29 mouse cellular contexts compared by ENCODE assay signal in genomic region chr1:170164053-170164614, GRCm38 (mm10). TPM values are rescaled to one million over a fixed set of nuclear protein-coding genes. Genes with fewer than 3 reads are reported as not detected.
DNase-seq lines count a peak whose midpoint lies in the region; ATAC-seq and TF ChIP-seq lines count a peak whose summit lies in the region.
"Had no signal": no experiment of that assay in that cellular context is flagged by ENCODE, and none has a peak within 500 bp of the region (broad histone marks: within the 10 kb centered on the region; RNA-seq: fewer than 3 reads in every experiment).

No protein-coding gene starts in this region.

- WGBS in intestine, embryonic 16.5 days, result 80% methylated on average over 2 of the region's 2 CpGs
- WGBS in intestine, embryonic 15.5 days, result 68% methylated on average over 2 of the region's 2 CpGs
- 58% methylated on average over 2 of the region's 2 CpGs for WGBS in liver, postnatal 0 days (ENCODE audit: insufficient replicate concordance)
- WGBS in liver, embryonic 12.5 days (ENCODE audit: insufficient replicate concordance), result 69% methylated on average over 2 of the region's 2 CpGs
- WGBS in small intestine, adult 2 months, result 15% methylated on average over 2 of the region's 2 CpGs
- WGBS in forebrain, embryonic 13.5 days, result 85% methylated on average over 2 of the region's 2 CpGs

- no peak overlapping the region for H3K9ac ChIP-seq in intestine, embryonic 16.5 days (ENCODE audit: low read depth, low read length)
- H3K9ac ChIP-seq in intestine, embryonic 15.5 days, result no peak overlapping the region
- H3K9ac ChIP-seq in liver, postnatal 0 days (replicated peaks), result no peak overlapping the region
- no peak overlapping the region for H3K9ac ChIP-seq in liver, embryonic 12.5 days
- no peak overlapping the region for H3K9ac ChIP-seq in forebrain, embryonic 13.5 days
- H3K9ac ChIP-seq: embryonic facial prominence, embryonic 15.5 days; forebrain, embryonic 12.5 days; heart, embryonic 12.5 days; hindbrain, embryonic 15.5 days; liver, embryonic 13.5 days; lung, embryonic 15.5 days; midbrain, embryonic 13.5 days had no signal

- H3K36me3 ChIP-seq in intestine, embryonic 16.5 days (ENCODE audit: control insufficient read depth, insufficient read depth, low read length), result peaks cover 3% of the 10 kb centered on the region; the same call in 1 of the 2 replicates
- peaks cover 5% of the 10 kb centered on the region; the same call in 1 of the 2 replicates for H3K36me3 ChIP-seq in intestine, embryonic 15.5 days
- peaks cover 22% of the 10 kb centered on the region for H3K36me3 ChIP-seq in liver, postnatal 0 days (replicated peaks; ENCODE audit: insufficient read depth, low read length)
- peaks cover 60% of the 10 kb centered on the region for H3K36me3 ChIP-seq in liver, embryonic 12.5 days
- H3K36me3 ChIP-seq in small intestine, adult 2 months (ENCODE audit: control insufficient read depth, insufficient read depth, low read length), result peaks cover 37% of the 10 kb centered on the region
- H3K36me3 ChIP-seq in forebrain, embryonic 13.5 days (ENCODE audit: poor library complexity, severe bottlenecking), result peaks cover 23% of the 10 kb centered on the region

- H3K4me1 ChIP-seq in intestine, embryonic 16.5 days (ENCODE audit: control insufficient read depth, insufficient read depth, low read length), result 0 out of 2 replicates have a peak, but pooled peaks cover 4% of the 10 kb centered on the region
- H3K4me1 ChIP-seq in intestine, embryonic 15.5 days (replicated peaks), result 0 out of 2 replicates have a peak, but pooled peaks cover 4% of the 10 kb centered on the region
- peaks cover 10% of the 10 kb centered on the region for H3K4me1 ChIP-seq in liver, postnatal 0 days (ENCODE audit: insufficient read depth)
- H3K4me1 ChIP-seq in liver, embryonic 12.5 days, result peaks cover 17% of the 10 kb centered on the region
- peaks cover 23% of the 10 kb centered on the region; the same call in 1 of the 2 replicates for H3K4me1 ChIP-seq in small intestine, adult 2 months (ENCODE audit: control insufficient read depth, insufficient read depth, insufficient read length, low read length)
- H3K4me1 ChIP-seq in forebrain, embryonic 13.5 days, result 0 out of 2 replicates have a peak, but pooled peaks cover 4% of the 10 kb centered on the region
- H3K4me1 ChIP-seq: embryonic facial prominence, embryonic 15.5 days; forebrain, embryonic 12.5 days; lung, embryonic 15.5 days had no signal

- no peak for TF ChIP-seq CTCF in liver, postnatal 0 days (IDR thresholded peaks at IDR 0.05; ENCODE audit: low read depth)
- no peak for TF ChIP-seq CTCF in Patski (IDR thresholded peaks at IDR 0.05)
- no peak for TF ChIP-seq CTCF in small intestine, adult 2 months (IDR thresholded peaks at IDR 0.05; ENCODE audit: extremely low read depth, insufficient read length, insufficient replicate concordance, low read depth, low read length)

- H3K27ac ChIP-seq in intestine, embryonic 16.5 days (ENCODE audit: low read length), result 0 out of 2 replicates have a peak overlapping the region, but pooled peaks have one; percentile 4
- H3K27ac ChIP-seq in intestine, embryonic 15.5 days, result no peak overlapping the region
- peak overlapping the region; percentile 26; the same call in 1 of the 2 replicates for H3K27ac ChIP-seq in liver, postnatal 0 days (ENCODE audit: low read depth)
- no peak overlapping the region for H3K27ac ChIP-seq in liver, embryonic 12.5 days
- peak overlapping the region; percentile 79 for H3K27ac ChIP-seq in small intestine, adult 2 months (ENCODE audit: insufficient read depth, low read depth, low read length)
- no peak overlapping the region for H3K27ac ChIP-seq in forebrain, embryonic 13.5 days
- H3K27ac ChIP-seq: embryonic facial prominence, embryonic 10.5 days; embryonic facial prominence, embryonic 15.5 days; forebrain, embryonic 12.5 days; hindbrain, embryonic 15.5 days; layer of hippocampus, adult 2 months; liver, embryonic 13.5 days; lung, embryonic 15.5 days; midbrain, embryonic 13.5 days had no signal

- no peak for DNase-seq in liver, postnatal 0 days
- DNase-seq in Patski (ENCODE audit: low read depth, low spot score), result no peak
- no peak for DNase-seq in cerebellum, postnatal 25 days
- DNase-seq: adrenal gland, adult 2 months; adrenal gland, postnatal 36 days; cerebellum, adult 2 months; cerebellum, postnatal 14 days; gastrocnemius, postnatal 36 days; liver, embryonic 13.5 days; lung, postnatal 4 days; retina, postnatal 1 day; right cerebral cortex, postnatal 14 days; thymus, adult 2 months; thymus, postnatal 36 days had no signal

- TF ChIP-seq EP300 in liver, postnatal 0 days (IDR thresholded peaks at IDR 0.05; ENCODE audit: low read depth), result no peak

- no peaks in the 10 kb centered on the region for H3K27me3 ChIP-seq in intestine, embryonic 16.5 days (replicated peaks; ENCODE audit: control insufficient read depth, insufficient read depth, low read length)
- no peaks in the 10 kb centered on the region for H3K27me3 ChIP-seq in intestine, embryonic 15.5 days (replicated peaks)
- no peaks in the 10 kb centered on the region for H3K27me3 ChIP-seq in liver, postnatal 0 days (ENCODE audit: insufficient read depth, low read length)
- no peaks in the 10 kb centered on the region for H3K27me3 ChIP-seq in liver, embryonic 12.5 days (replicated peaks)
- H3K27me3 ChIP-seq in Patski, result no peaks in the 10 kb centered on the region
- no peaks in the 10 kb centered on the region for H3K27me3 ChIP-seq in small intestine, adult 2 months (ENCODE audit: control insufficient read depth, insufficient read depth, low read length)
- H3K27me3 ChIP-seq in forebrain, embryonic 13.5 days, result no peaks in the 10 kb centered on the region
- H3K27me3 ChIP-seq: embryonic facial prominence, embryonic 15.5 days; forebrain, embryonic 12.5 days; heart, embryonic 12.5 days; hindbrain, embryonic 15.5 days; liver, embryonic 13.5 days; lung, embryonic 15.5 days; megakaryocyte, embryonic 14.5 days; midbrain, embryonic 13.5 days had no signal

- H3K4me3 ChIP-seq in intestine, embryonic 16.5 days (ENCODE audit: low read length), result no peak overlapping the region
- H3K4me3 ChIP-seq in intestine, embryonic 15.5 days (replicated peaks), result no peak overlapping the region
- H3K4me3 ChIP-seq in liver, postnatal 0 days (ENCODE audit: low read depth, low read length), result no peak overlapping the region
- H3K4me3 ChIP-seq in liver, embryonic 12.5 days, result no peak overlapping the region
- H3K4me3 ChIP-seq in small intestine, adult 2 months (ENCODE audit: low read depth, low read length), result no peak overlapping the region
- no peak overlapping the region for H3K4me3 ChIP-seq in forebrain, embryonic 13.5 days
- H3K4me3 ChIP-seq: embryonic facial prominence, embryonic 10.5 days; embryonic facial prominence, embryonic 15.5 days; forebrain, embryonic 12.5 days; heart, embryonic 12.5 days; hindbrain, embryonic 15.5 days; layer of hippocampus, adult 2 months; liver, embryonic 13.5 days; lung, embryonic 15.5 days; megakaryocyte, embryonic 14.5 days; midbrain, embryonic 13.5 days had no signal

- no peak overlapping the region for H3K4me2 ChIP-seq in intestine, embryonic 16.5 days (ENCODE audit: low read depth, low read length)
- no peak overlapping the region for H3K4me2 ChIP-seq in intestine, embryonic 15.5 days (replicated peaks)
- no peak overlapping the region for H3K4me2 ChIP-seq in liver, postnatal 0 days (ENCODE audit: low read depth, low read length)
- H3K4me2 ChIP-seq in liver, embryonic 12.5 days, result no peak overlapping the region
- H3K4me2 ChIP-seq in forebrain, embryonic 13.5 days, result no peak overlapping the region
- H3K4me2 ChIP-seq: embryonic facial prominence, embryonic 15.5 days; forebrain, embryonic 12.5 days; heart, embryonic 12.5 days; hindbrain, embryonic 15.5 days; liver, embryonic 13.5 days; lung, embryonic 15.5 days; midbrain, embryonic 13.5 days had no signal

- in situ Hi-C loops in Patski (cut with MboI; ENCODE audit: low pct_unique_long_range_greater_than_20kb), result no loop called here

- H3K9me3 ChIP-seq in intestine, embryonic 16.5 days (ENCODE audit: control insufficient read depth, low read length), result no peaks in the 10 kb centered on the region
- no peaks in the 10 kb centered on the region for H3K9me3 ChIP-seq in intestine, embryonic 15.5 days
- no peaks in the 10 kb centered on the region for H3K9me3 ChIP-seq in liver, postnatal 0 days (ENCODE audit: low read length)
- H3K9me3 ChIP-seq in liver, embryonic 12.5 days (replicated peaks), result no peaks in the 10 kb centered on the region
- H3K9me3 ChIP-seq in forebrain, embryonic 13.5 days (replicated peaks), result no peaks in the 10 kb centered on the region
- H3K9me3 ChIP-seq: embryonic facial prominence, embryonic 10.5 days; embryonic facial prominence, embryonic 15.5 days; forebrain, embryonic 12.5 days; heart, embryonic 12.5 days; hindbrain, embryonic 15.5 days; liver, embryonic 13.5 days; lung, embryonic 15.5 days; megakaryocyte, embryonic 14.5 days; midbrain, embryonic 13.5 days had no signal

- POLR2A ChIA-PET in Patski (lab: Charles Lee), result no interaction called here

- no peak for ATAC-seq in intestine, embryonic 16.5 days
- no peak for ATAC-seq in intestine, embryonic 15.5 days
- ATAC-seq in liver, postnatal 0 days, result 0 out of 2 replicates have a peak, but pooled peaks have one; percentile 8
- no peak for ATAC-seq in liver, embryonic 12.5 days
- peak; percentile 93 for ATAC-seq in Patski
- ATAC-seq in forebrain, embryonic 13.5 days, result no peak
- ATAC-seq: inflammation-experienced regulatory T-cells, adult 6 months; midbrain, embryonic 13.5 days had no signal

- no peak for TF ChIP-seq POLR2A in small intestine, adult 2 months (IDR thresholded peaks at IDR 0.05; ENCODE audit: low read depth, low read length)

- CTCF ChIA-PET in Patski (lab: Charles Lee), result interaction anchor here (1.0 to 3.0 kb wide), 2 partner anchors 9 to 14 kb away, joined by 4 to 7 read pairs; no protein-coding TSS in a partner anchor

RNA-seq across cellular contexts. Expression of gene Uap1, which starts 10.6 kb away (rescaled TPM):
- polyA plus RNA-seq in intestine, embryonic 16.5 days (2015; fragmentation: Nextera tagmentation; extraction: Ambion mirVana), result 46.5 and 46.9 TPM in 2 replicates
- polyA plus RNA-seq in intestine, embryonic 15.5 days (2015; fragmentation: Nextera tagmentation; extraction: Ambion mirVana), result 52.4 and 54.5 TPM in 2 replicates
- 19.6 and 22.3 TPM in 2 replicates for polyA plus RNA-seq in liver, postnatal 0 days (2015; fragmentation: Nextera tagmentation; extraction: Ambion mirVana)
- polyA plus RNA-seq in liver, embryonic 12.5 days (2016; fragmentation: Nextera tagmentation; extraction: Ambion mirVana), result 40.3 and 43.1 TPM in 2 replicates
- 75.2 TPM for polyA plus RNA-seq in Patski (2021)
- 4.8 and 15.1 TPM in 2 replicates for polyA plus RNA-seq in small intestine, adult 2 months (2012; rRNA removed)
- 51.6 and 52.4 TPM in 2 replicates for polyA plus RNA-seq in forebrain, embryonic 13.5 days (2015; fragmentation: Nextera tagmentation; extraction: Ambion mirVana)

RNA-seq across cellular contexts. Expression of gene Uhmk1, which starts 51.1 kb away (rescaled TPM):
- polyA plus RNA-seq in intestine, embryonic 16.5 days (2015; fragmentation: Nextera tagmentation; extraction: Ambion mirVana), result 5.7 and 7.1 TPM in 2 replicates
- polyA plus RNA-seq in intestine, embryonic 15.5 days (2015; fragmentation: Nextera tagmentation; extraction: Ambion mirVana), result 7.9 TPM in 2 replicates
- 3.3 and 3.4 TPM in 2 replicates for polyA plus RNA-seq in liver, postnatal 0 days (2015; fragmentation: Nextera tagmentation; extraction: Ambion mirVana)
- 12.1 and 13.5 TPM in 2 replicates for polyA plus RNA-seq in liver, embryonic 12.5 days (2016; fragmentation: Nextera tagmentation; extraction: Ambion mirVana)
- 47.4 TPM for polyA plus RNA-seq in Patski (2021)
- 2.1 and 4.5 TPM in 2 replicates for polyA plus RNA-seq in small intestine, adult 2 months (2012; rRNA removed)
- 6.1 and 6.9 TPM in 2 replicates for polyA plus RNA-seq in forebrain, embryonic 13.5 days (2015; fragmentation: Nextera tagmentation; extraction: Ambion mirVana)

RNA-seq across cellular contexts. Expression of gene Ddr2, which starts 53.6 kb away (rescaled TPM):
- 31.9 and 34.8 TPM in 2 replicates for polyA plus RNA-seq in intestine, embryonic 16.5 days (2015; fragmentation: Nextera tagmentation; extraction: Ambion mirVana)
- polyA plus RNA-seq in intestine, embryonic 15.5 days (2015; fragmentation: Nextera tagmentation; extraction: Ambion mirVana), result 36.2 and 38.6 TPM in 2 replicates
- polyA plus RNA-seq in liver, postnatal 0 days (2015; fragmentation: Nextera tagmentation; extraction: Ambion mirVana), result 0.84 and 1.4 TPM in 2 replicates
- polyA plus RNA-seq in liver, embryonic 12.5 days (2016; fragmentation: Nextera tagmentation; extraction: Ambion mirVana), result 2.4 and 3.1 TPM in 2 replicates
- 0.32 TPM for polyA plus RNA-seq in Patski (2021)
- polyA plus RNA-seq in small intestine, adult 2 months (2012; rRNA removed), result 4.0 and 4.4 TPM in 2 replicates
- polyA plus RNA-seq in forebrain, embryonic 13.5 days (2015; fragmentation: Nextera tagmentation; extraction: Ambion mirVana), result 5.3 and 5.9 TPM in 2 replicates

Comparison
In these comparisons a context has a peak if more than half of its experiments do, and no peak if none do; other contexts are left out.
1. ATAC-seq: peak in liver, postnatal 0 days (single experiment) and Patski (single experiment); none in intestine, embryonic 16.5 days (single experiment), intestine, embryonic 15.5 days (single experiment), liver, embryonic 12.5 days (single experiment) and forebrain, embryonic 13.5 days (single experiment).
2. H3K27ac ChIP-seq: peak in intestine, embryonic 16.5 days (single experiment), liver, postnatal 0 days (single experiment) and small intestine, adult 2 months (single experiment); none in intestine, embryonic 15.5 days (single experiment), liver, embryonic 12.5 days (single experiment) and forebrain, embryonic 13.5 days (single experiment).